Mouse (Mus musculus): ENCODE data around the gene Olfr224.
"Not testable (repeated sequence)": the region's sequence is repeated elsewhere in the genome, so short reads cannot be mapped to it uniquely, and the experiment has no call there.

Olfr224 gene

GRCm38 (mm10) chr11:58570405-58570804 lies at the start of gene Olfr224:
Gene Olfr224 (minus strand): TSS chr11:58570553.
- DNase-seq, result no peak

- DNase-seq, result no peak
Measured at GRCm38 (mm10) chr11:58618793-58619192, 48.4 kb upstream of the Olfr224 start.

DNA sequence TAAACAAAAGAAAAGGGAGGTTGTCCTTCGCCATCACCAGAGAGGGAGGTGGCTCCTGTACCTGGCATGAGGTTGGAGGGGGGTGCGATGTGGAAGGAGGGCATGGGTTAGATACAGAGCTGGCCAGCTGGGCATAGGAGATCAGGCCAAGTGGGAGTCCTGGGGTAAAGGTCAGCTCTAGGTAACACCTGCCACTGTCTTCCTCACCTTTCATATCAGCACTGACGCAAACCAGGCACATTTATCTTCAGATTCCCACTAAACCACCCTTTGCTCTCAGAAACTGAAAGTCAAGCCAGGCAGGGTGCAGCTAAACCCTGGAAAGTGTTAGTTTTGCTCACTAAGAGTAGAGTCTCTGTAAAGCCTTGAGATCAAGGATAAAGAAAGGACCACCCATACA lies 48.0 kb upstream of the Olfr224 start:
- DNase-seq, result no peak

DNA sequence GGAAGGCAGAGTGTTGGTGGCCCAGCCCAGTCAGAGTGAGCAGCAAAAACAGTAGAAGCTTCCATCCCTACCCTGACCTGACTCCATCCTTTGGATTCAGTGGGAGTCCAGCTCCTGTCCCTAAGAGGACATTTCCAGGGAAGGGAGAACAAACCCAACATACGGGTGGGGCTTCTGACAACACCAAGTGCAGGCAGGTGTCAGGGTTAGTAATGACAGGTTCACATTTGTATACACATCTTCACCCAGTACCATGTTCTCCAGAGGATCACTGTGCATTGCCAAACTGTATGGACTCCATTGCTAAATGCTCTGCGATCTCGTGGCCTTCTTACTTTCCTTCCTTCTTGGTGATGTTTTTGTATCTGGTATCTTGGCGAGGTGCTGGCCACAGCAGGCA lies 45.6 kb upstream of the Olfr224 start, which contains the start of gene 2210407C18Rik:
Gene 2210407C18Rik, minus strand, starts transcription at position 101 of the 400 bp plus-strand sequence.
- no peak for DNase-seq

- peak; percentile 15 for DNase-seq
Measured at GRCm38 (mm10) chr11:58614526-58614925, 44.2 kb upstream of the Olfr224 start.

DNA sequence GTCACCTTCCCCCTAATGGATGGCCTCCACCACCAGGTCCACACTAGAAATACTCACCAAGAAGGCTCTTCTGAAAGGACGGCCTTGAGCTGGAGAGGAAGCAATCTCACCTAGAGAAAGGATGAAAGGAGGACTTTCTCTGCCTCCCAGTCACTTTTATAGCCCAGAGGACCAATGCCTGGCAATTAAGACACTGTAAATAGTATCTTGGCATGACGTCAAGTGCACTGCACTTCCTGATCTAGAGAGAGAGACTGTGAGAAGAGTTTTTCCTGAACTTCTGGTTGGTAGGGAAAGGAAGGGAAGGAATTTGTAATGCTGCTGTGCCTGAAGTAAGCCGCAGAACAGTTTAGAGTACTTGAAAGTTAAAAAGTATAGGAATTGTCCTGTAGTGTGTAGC lies 43.0 kb upstream of the Olfr224 start:
- DNase-seq, result no peak

DNA sequence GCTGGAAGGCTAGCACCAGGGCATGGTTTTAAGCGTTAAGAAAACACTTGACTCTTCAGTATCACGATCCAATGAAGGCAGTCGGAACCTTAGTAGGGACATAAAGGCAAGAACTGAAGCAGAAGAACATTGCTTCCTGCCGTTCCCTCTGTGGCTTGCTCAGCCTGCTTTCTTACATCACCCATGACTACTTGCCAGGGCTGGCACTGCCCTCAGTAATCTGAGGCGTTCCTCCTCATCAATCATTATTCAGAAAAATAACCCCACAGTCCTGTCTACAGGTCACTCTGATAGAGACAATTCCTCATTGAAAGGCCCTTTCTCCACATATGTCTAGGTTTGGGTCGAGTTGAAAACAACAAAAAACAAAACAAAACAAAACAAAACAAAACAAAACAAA lies 36.7 kb upstream of the Olfr224 start:
- DNase-seq, result no peak

GRCm38 (mm10) chr11:58606177-58606919 lies 36.0 kb upstream of the Olfr224 start:
- no peak for DNase-seq

DNA sequence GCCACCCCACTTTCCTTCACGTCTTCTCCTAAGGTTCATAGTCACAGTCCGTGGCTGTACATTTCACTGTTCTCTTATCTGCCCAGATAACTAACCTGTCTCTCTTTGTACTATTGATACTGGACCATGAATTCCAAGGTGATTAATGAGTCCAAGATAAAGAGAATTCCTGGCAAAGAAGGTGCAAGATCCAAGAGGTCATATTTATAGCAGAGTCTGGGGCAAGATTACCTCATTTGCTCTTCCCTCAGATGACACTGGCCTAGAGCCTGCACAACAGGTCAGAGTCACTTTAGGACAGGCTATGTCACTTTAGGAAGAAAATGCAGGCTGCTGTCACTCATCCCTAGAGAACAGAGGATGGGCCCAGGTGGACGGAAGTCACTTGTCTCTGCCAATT lies 34.9 kb upstream of the Olfr224 start:
- DNase-seq, result no peak

DNA sequence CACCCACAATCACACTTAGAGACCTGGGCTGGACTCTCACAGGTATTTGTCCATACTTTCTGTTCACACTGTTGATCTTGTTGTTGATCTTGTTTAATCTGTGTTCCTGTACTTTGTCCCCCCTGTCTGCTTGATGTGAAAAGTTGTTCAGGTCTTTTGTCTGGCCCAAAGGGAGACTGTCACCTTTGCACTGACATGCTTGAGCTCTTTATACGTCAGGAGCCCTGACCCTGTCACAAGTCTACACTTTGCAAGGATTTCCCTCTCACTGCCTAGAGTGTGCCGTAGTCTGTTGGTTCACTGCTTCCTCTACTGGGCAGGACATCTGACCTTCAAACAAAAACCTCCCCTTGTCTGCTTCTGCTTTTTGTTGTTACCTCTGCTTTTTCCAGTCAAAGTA lies 34.3 kb upstream of the Olfr224 start:
- no peak for DNase-seq

- no peak for DNase-seq
Measured at GRCm38 (mm10) chr11:58602800-58603560, 32.6 kb upstream of the Olfr224 start.

GRCm38 (mm10) chr11:58602062-58602461 lies 31.7 kb upstream of the Olfr224 start:
- DNase-seq, result no peak

DNA sequence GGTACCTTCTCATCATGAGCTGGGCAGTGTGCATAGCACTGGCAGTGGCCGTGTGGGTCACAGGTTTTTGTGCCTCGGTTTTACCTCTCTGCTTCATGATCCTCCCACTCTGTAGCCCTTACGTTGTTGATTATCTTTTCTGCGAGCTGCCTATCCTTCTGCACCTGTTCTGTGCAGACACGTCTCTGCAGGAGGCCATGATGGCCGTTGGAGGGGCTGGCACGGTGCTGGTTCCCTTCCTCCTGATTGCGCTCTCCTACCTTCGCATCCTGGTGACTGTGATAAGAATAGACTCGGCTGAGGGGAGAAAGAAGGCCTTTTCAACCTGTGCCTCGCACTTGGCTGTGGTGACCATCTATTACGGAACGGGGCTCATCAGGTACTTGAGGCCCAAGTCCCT lies 27.5 kb upstream of the Olfr224 start:
- DNase-seq, result no peak

DNA sequence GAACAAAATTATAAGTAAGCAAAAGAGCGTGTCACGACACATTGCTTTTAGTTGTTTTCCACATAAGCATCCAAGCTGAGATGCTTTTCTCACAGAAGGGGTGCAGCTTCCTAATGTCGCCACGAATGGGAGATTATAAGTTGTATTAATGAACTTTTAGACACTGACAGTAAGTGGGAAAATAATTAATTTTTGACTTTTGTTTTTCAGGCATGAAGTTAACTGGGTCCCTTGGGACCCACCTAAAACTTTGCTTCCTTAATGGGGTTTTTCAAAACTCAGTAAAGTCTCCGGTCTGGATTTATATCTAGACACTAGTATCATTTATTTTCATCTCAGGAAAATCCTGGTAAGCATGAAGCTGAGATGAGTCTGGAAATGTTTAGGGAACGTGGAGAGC lies 24.5 kb upstream of the Olfr224 start, which contains the start of gene Olfr324:
Gene Olfr324, plus strand, starts transcription at position 301 of the 400 bp plus-strand sequence.
- no peak for DNase-seq

DNA sequence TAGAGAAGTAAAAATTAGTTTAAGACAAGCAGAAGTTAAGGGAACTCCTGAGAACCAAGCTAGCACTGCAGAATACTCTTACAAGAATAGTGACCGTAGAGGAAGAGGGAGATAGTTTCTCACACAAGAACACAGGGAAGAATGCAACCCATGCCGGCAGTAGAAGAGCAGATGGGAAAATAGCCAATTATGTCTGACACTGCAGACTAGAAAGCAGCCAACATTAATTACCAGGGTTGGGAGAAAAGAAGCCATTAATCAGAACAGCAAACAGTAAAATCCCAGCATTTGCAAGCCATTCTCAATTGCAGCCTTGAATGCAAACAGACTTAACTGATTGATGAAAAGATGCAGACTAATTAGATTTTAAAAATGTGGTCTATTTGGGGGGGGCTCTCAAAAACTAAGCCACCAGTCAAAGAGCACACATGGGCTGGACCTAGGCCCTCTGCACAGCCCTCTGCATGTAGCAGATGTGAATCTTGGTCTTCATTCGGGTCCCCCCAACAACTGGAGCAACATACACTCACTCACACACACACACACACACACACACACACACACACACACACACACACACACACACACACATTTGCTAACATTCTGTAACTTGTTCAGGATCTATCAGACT lies 18.4 kb upstream of the Olfr224 start:
- no peak for DNase-seq

- DNase-seq, result peak; percentile 85
Measured at GRCm38 (mm10) chr11:58587898-58588348, 17.6 kb upstream of the Olfr224 start.

DNA sequence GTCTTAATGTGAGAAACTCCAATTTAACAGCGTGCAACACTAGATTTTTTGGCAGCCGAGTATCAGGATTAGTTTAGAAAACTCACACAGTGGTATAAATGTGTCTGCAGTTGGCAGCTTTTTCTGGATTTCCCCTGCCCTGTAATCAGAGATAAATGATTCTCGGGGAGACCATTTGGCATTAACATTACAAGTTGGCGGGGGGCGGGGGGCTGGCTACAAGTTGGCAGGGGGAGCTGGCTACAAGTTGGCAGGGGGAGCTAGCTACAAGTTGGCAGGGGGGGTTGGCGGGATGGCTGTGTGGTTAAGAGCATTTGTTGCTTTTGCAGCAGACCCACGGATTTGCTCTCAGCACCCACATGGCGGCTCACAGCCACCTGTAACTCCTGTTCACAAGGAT lies 8.3 kb upstream of the Olfr224 start:
- no peak for DNase-seq

GRCm38 (mm10) chr11:58577430-58577829 lies 7.1 kb upstream of the Olfr224 start, which contains the start of gene Olfr325:
Gene Olfr325 (plus strand): TSS chr11:58577730.
- DNase-seq, result no peak

DNA sequence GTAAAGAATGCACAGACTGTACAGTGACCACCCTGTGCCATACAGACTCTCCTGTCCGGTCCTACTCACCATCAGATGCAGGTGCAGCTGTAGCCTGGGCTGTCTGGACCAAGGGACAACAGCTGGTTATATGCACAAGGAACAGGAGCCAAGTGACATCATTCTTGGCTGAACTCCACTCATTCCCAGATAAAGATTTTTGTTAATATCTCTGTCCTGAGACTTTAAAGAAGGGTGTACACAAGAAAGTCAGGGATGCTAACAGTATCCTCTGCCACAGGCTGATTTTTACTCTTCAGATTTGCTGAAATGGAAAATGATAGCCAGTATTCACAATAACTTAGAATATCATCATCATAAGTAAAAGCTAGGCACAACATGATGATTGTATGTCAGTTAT lies 14.8 kb downstream of the Olfr224 start, which contains the start of gene Olfr328:
Gene Olfr328, minus strand, starts transcription at position 101 of the 400 bp plus-strand sequence.
- DNase-seq, result no peak

DNA sequence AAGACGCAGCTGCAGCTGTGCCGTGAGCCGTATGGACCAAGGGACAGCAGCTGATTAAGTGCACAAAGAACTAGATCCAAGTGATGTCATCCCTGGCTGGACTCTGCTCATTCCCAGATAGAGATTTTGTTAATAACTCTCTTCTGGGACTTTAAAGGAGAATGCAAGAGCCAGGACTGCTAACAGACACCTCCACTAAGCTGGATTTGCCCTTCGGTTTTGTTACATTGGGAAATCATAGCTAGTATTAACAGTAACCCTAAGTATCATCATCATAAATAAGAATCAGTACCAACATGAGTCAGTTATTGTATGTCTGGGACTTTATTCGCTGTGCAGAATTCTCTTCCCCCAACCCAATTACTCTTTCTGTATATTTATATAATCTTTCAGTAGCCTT lies 24.0 kb downstream of the Olfr224 start, which contains the start of gene Olfr329-ps:
Gene Olfr329-ps, minus strand, starts transcription at position 101 of the 400 bp plus-strand sequence.
- DNase-seq, result no peak

- DNase-seq, result not testable (repeated sequence)
Measured at GRCm38 (mm10) chr11:58534736-58535135, 35.6 kb downstream of the Olfr224 start, which contains the start of gene Olfr330. Gene Olfr330 (minus strand): TSS chr11:58534836.

DNA sequence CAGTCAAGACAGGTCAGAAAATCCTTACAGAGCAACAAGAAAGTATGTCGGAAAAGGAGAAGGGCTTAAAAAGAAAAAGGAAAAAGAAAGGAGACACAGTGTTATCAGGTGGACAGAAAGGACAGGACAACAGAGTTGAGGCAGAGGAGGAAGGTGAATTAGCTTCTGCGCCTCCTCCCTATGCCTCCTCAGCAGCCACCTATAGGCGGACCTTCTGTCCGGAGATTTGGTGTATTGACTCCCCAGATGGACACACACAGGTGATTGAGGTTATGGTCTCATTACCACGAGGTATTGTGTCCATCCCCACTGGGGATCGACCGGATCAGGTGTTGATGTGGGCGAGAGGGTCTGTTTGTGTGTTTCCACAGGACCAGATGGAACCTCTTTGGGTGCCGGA lies 50.6 kb downstream of the Olfr224 start:
- DNase-seq, result not testable (repeated sequence)

GRCm38 (mm10) chr11:58518916-58519315 lies 51.4 kb downstream of the Olfr224 start:
- not testable (repeated sequence) for DNase-seq
